Mouse (Mus musculus) MEL (cell line): ENCODE measurements around the gene Klk7. TPM values are rescaled to one million over a fixed set of nuclear protein-coding genes. Genes with fewer than 3 reads are reported as not detected.

Experiments
- DNase-seq: peaks from one replicate; pipeline ENCODE4 v3.0.0; 2011; ENCODE audit warnings: low read depth, low spot score
- H3K27ac ChIP-seq: 2 replicates; pipeline ENCODE4 v1.5.1; 2012; ENCODE audit warnings: low read depth, mild to moderate bottlenecking, control low read depth, low read length, moderate library complexity; ENCODE audit not compliant: control insufficient read depth
- H3K27me3 ChIP-seq, 2 experiments: fragments of 150-350 bp in 1 of 2; sonication (generic) in 1 of 2; 2 replicates each; pipeline ENCODE4 v1.6.1; 2012; ENCODE audit warnings: low read length in 2 of 2, mild to moderate bottlenecking in 2 of 2, improper control_type of control experiment in 1 of 2, moderate library complexity in 1 of 2; ENCODE audit not compliant: insufficient read depth in 2 of 2, control insufficient read depth in 1 of 2
- H3K36me3 ChIP-seq, 2 experiments: 2 replicates each; pipeline ENCODE4 v1.6.1; 2012 to 2014; ENCODE audit warnings: low read length in 2 of 2, improper control_type of control experiment in 1 of 2, inconsistent platforms in 1 of 2, mild to moderate bottlenecking in 1 of 2; ENCODE audit not compliant: insufficient read depth in 2 of 2, control insufficient read depth in 1 of 2
- H3K4me1 ChIP-seq, 2 experiments: fragments of 150-350 bp in 1 of 2; sonication (generic) in 1 of 2; 2 replicates each; pipeline ENCODE4 v1.6.1; 2012; ENCODE audit warnings: low read length in 2 of 2, improper control_type of control experiment in 1 of 2, mild to moderate bottlenecking in 1 of 2; ENCODE audit not compliant: insufficient read depth in 2 of 2, control insufficient read depth in 1 of 2
- H3K4me3 ChIP-seq, 2 experiments: fragments of 150-350 bp in 1 of 2; sonication (generic) in 1 of 2; 2 replicates each; pipeline ENCODE4 v1.5.1; 2012; ENCODE audit warnings: low read depth in 2 of 2, low read length in 2 of 2, mild to moderate bottlenecking in 2 of 2, moderate library complexity in 2 of 2, control low read depth in 1 of 2, improper control_type of control experiment in 1 of 2; ENCODE audit not compliant: control insufficient read depth in 1 of 2, insufficient read depth in 1 of 2
- H3K79me2 ChIP-seq: 2 replicates; pipeline ENCODE4 v1.6.1; 2012; ENCODE audit warnings: mild to moderate bottlenecking, low read length, moderate library complexity; ENCODE audit not compliant: control insufficient read depth, poor library complexity, insufficient read depth
- H3K9ac ChIP-seq: 2 replicates; pipeline ENCODE4 v1.6.1; 2012; ENCODE audit warnings: low read depth, mild to moderate bottlenecking, control low read depth, low read length, moderate library complexity; ENCODE audit not compliant: control insufficient read depth, poor library complexity, severe bottlenecking
- H3K9me3 ChIP-seq: fragments of 150-350 bp; sonication (generic); replicated peaks from 2 replicates; pipeline ENCODE4 v1.6.1; 2012; ENCODE audit warnings: mild to moderate bottlenecking, low read length, improper control_type of control experiment, moderate library complexity; ENCODE audit not compliant: insufficient read depth
- BHLHE40 ChIP-seq: IDR thresholded peaks from 2 replicates; pipeline ENCODE4 v1.6.1; 2012; ENCODE audit warnings: low read depth, mild to moderate bottlenecking, inconsistent platforms, low read length, improper control_type of control experiment, borderline replicate concordance
- CHD2 ChIP-seq: IDR thresholded peaks from 2 replicates; pipeline ENCODE4 v1.6.1; 2011; ENCODE audit warnings: low read length, improper control_type of control experiment
- CTCF ChIP-seq, 3 experiments: IDR thresholded peaks in 2 of 3; conservative IDR thresholded peaks in 1 of 3; 2 replicates each; pipeline ENCODE4 v1.5.1; 2011 to 2012; ENCODE audit warnings: low read length in 3 of 3, low read depth in 2 of 3, mild to moderate bottlenecking in 2 of 3, improper control_type of control experiment in 1 of 3, inconsistent platforms in 1 of 3, mixed read lengths in 1 of 3, moderate library complexity in 1 of 3; ENCODE audit not compliant: control insufficient read depth in 1 of 3, insufficient read depth in 1 of 3, poor library complexity in 1 of 3, severe bottlenecking in 1 of 3
- ETS1 ChIP-seq: IDR thresholded peaks from 2 replicates; pipeline ENCODE4 v1.6.1; 2012; ENCODE audit warnings: low read depth, mild to moderate bottlenecking, inconsistent platforms, low read length, improper control_type of control experiment, moderate library complexity
- JUND ChIP-seq: IDR thresholded peaks from 2 replicates; pipeline ENCODE4 v1.6.1; 2011; ENCODE audit warnings: low read depth, mild to moderate bottlenecking, improper control_type of control experiment, low read length
- MAFK ChIP-seq: IDR thresholded peaks from 2 replicates; pipeline ENCODE4 v1.6.1; 2011; ENCODE audit warnings: low read depth, mild to moderate bottlenecking, low read length, improper control_type of control experiment, borderline replicate concordance
- MAX ChIP-seq: IDR thresholded peaks from 2 replicates; pipeline ENCODE4 v1.6.1; 2011; ENCODE audit warnings: low read length, improper control_type of control experiment
- MAZ ChIP-seq: IDR thresholded peaks from 2 replicates; pipeline ENCODE4 v1.6.1; 2012; ENCODE audit warnings: low read depth, mild to moderate bottlenecking, inconsistent platforms, low read length, improper control_type of control experiment
- MEF2A ChIP-seq: IDR thresholded peaks from 2 replicates; pipeline ENCODE4 v1.6.1; 2014; ENCODE audit warnings: low read depth, mild to moderate bottlenecking, inconsistent platforms, low read length, improper control_type of control experiment; ENCODE audit not compliant: poor library complexity, insufficient replicate concordance, severe bottlenecking; ENCODE audit errors: extremely low read depth
- MYB ChIP-seq: IDR thresholded peaks from 2 replicates; pipeline ENCODE4 v1.6.1; 2011; ENCODE audit warnings: mild to moderate bottlenecking, low read depth, low read length, improper control_type of control experiment
- NRF1 ChIP-seq: IDR thresholded peaks from 2 replicates; pipeline ENCODE4 v1.6.1; 2014; ENCODE audit warnings: low read depth, mild to moderate bottlenecking, inconsistent platforms, low read length, improper control_type of control experiment, moderate library complexity; ENCODE audit not compliant: poor library complexity, insufficient read depth, severe bottlenecking
- POLR2A ChIP-seq, 2 experiments: IDR thresholded peaks; 2 replicates each; pipeline ENCODE4 v1.6.1; 2011 to 2012; ENCODE audit warnings: low read length in 2 of 2, mild to moderate bottlenecking in 2 of 2, control low read depth in 1 of 2, improper control_type of control experiment in 1 of 2, low read depth in 1 of 2, moderate library complexity in 1 of 2; ENCODE audit not compliant: control insufficient read depth in 1 of 2, insufficient read depth in 1 of 2, poor library complexity in 1 of 2
- POLR2AphosphoS2 ChIP-seq: IDR thresholded peaks from 2 replicates; pipeline ENCODE4 v1.6.1; 2011; ENCODE audit warnings: low read length, improper control_type of control experiment
- RAD21 ChIP-seq: IDR thresholded peaks from 2 replicates; pipeline ENCODE4 v1.6.1; 2011; ENCODE audit warnings: mild to moderate bottlenecking, low read depth, low read length, improper control_type of control experiment
- RCOR1 ChIP-seq: IDR thresholded peaks from 2 replicates; pipeline ENCODE4 v1.6.1; 2012; ENCODE audit warnings: low read depth, mild to moderate bottlenecking, inconsistent platforms, low read length, improper control_type of control experiment
- SIN3A ChIP-seq: IDR thresholded peaks from 2 replicates; pipeline ENCODE4 v1.6.1; 2012; ENCODE audit warnings: low read length, improper control_type of control experiment, inconsistent platforms
- USF1 ChIP-seq: IDR thresholded peaks from 2 replicates; pipeline ENCODE4 v1.6.1; 2014; ENCODE audit warnings: low read depth, mild to moderate bottlenecking, inconsistent platforms, low read length, improper control_type of control experiment, moderate library complexity
- ZMIZ1 ChIP-seq: IDR thresholded peaks from 2 replicates; pipeline ENCODE4 v1.6.1; 2012; ENCODE audit warnings: low read depth, mild to moderate bottlenecking, inconsistent platforms, low read length, improper control_type of control experiment, moderate library complexity
- ZNF384 ChIP-seq: IDR thresholded peaks from 2 replicates; pipeline ENCODE4 v1.6.1; 2012; ENCODE audit warnings: low read depth, mild to moderate bottlenecking, inconsistent platforms, low read length, improper control_type of control experiment
- polyA plus RNA-seq, 2 experiments: library from polyadenylated mRNA; stranded (reverse) in 1 of 2; unstranded in 1 of 2; fragments of >175 nt in 1 of 2; fragments of >200 nt in 1 of 2; gene quantifications; 2 replicates each; pipeline versions ENCODE4 v1.2.1 to v1.2.4; 2012; ENCODE audit warnings: low replicate concordance in 2 of 2, low read depth in 1 of 2; ENCODE audit not compliant: insufficient read length in 2 of 2, insufficient read depth in 1 of 2, missing spikeins in 1 of 2
- total RNA-seq: library from RNA; depleted of rRNA; stranded (reverse); fragments of 300-350 nt; gene quantifications from 2 replicates; pipeline ENCODE4 v1.2.3, GENCODE M21; 2012

Klk7 gene
- total and polyA plus RNA-seq, 3 experiments, result not detected

- H3K4me1 ChIP-seq, result no peaks in the 10 kb centered on the region
- H3K4me3 ChIP-seq, result no peak overlapping the region
- no peak overlapping the region for H3K9ac ChIP-seq
- no peaks in the 10 kb centered on the region for H3K9me3 ChIP-seq
- H3K27ac ChIP-seq, result no peak overlapping the region
- no peak for TF ChIP-seq RCOR1
- TF ChIP-seq NRF1, result no peak
- no peak for TF ChIP-seq CHD2
- no peak for TF ChIP-seq MAX
- TF ChIP-seq CTCF (IDR thresholded peaks at IDR 0.05 in 2 of 3, conservative IDR thresholded peaks at IDR 0.05 in 1 of 3; ENCODE audit: control insufficient read depth in 1 of 3, insufficient read depth in 1 of 3, low read depth in 2 of 3, low read length in 3 of 3, poor library complexity in 1 of 3, severe bottlenecking in 1 of 3), result no peak
- no peak for TF ChIP-seq MAZ
- TF ChIP-seq RAD21, result no peak
- no peak for TF ChIP-seq USF1
- no peak for TF ChIP-seq ZNF384
- no peak for TF ChIP-seq POLR2AphosphoS2
- TF ChIP-seq ETS1, result no peak
- no peak for TF ChIP-seq MYB
- no peak for TF ChIP-seq MEF2A
- TF ChIP-seq SIN3A, result no peak
- no peaks in the 10 kb centered on the region for H3K27me3 ChIP-seq
- DNase-seq, result no peak
- no peaks in the 10 kb centered on the region for H3K36me3 ChIP-seq
- H3K79me2 ChIP-seq, result no peaks in the 10 kb centered on the region
Measured at GRCm38 (mm10) chr7:43821581-43821980, 10.5 kb downstream of the Klk7 start.

DNA sequence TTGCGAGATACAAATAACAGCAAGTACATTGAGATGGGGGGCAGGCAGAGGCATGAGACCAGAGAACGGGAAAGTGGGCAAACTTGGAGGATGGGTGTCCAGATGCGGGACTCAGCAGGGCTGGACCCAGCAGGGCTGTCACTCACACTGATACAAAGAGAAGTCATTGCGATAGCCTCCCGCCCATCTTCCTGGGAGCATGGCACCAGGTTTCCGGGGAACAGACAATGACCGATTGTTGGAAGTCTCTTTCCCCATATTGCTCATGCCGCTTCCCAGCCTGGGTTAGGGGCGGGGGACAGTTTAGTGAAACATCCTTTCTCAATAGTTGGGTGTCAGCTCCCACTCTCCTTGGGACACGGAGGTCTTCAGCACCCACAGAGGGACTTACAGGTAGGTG, 13.1 kb downstream of the Klk7 start, which contains the start of gene Klk6:
Klk6 (plus strand) TSS at position 301 of the 400 bp plus-strand sequence.
- Histone ChIP-seq H3K79me2 (no peaks in the 10 kb centered on the region), H3K9me3 (no peaks in the 10 kb centered on the region), H3K4me3 (no peak within 1 kb of the TSS), H3K4me1 (no peaks in the 10 kb centered on the region), H3K9ac (no peak within 1 kb of the TSS), H3K27me3 (no peaks in the 10 kb centered on the region), H3K36me3 (no peaks in the 10 kb centered on the region), H3K27ac (no peak within 1 kb of the TSS)
- no peak for DNase-seq
- TF ChIP-seq POLR2A (IDR thresholded peaks at IDR 0.05; ENCODE audit: control insufficient read depth in 1 of 2, insufficient read depth in 1 of 2, low read depth in 1 of 2, low read length in 2 of 2, poor library complexity in 1 of 2) (no peak), RAD21 (no peak), CHD2 (no peak), JUND (no peak)

- Histone ChIP-seq H3K27me3 (no peaks in the 10 kb centered on the region), H3K4me1 (no peaks in the 10 kb centered on the region), H3K79me2 (no peaks in the 10 kb centered on the region), H3K36me3 (no peaks in the 10 kb centered on the region), H3K4me3 (no peak overlapping the region), H3K9me3 (no peaks in the 10 kb centered on the region), H3K9ac (no peak overlapping the region), H3K27ac (no peak overlapping the region)
- no peak for DNase-seq
- TF ChIP-seq MYB (no peak), BHLHE40 (no peak), CTCF (IDR thresholded peaks at IDR 0.05 in 2 of 3, conservative IDR thresholded peaks at IDR 0.05 in 1 of 3; ENCODE audit: control insufficient read depth in 1 of 3, insufficient read depth in 1 of 3, low read depth in 2 of 3, low read length in 3 of 3, poor library complexity in 1 of 3, severe bottlenecking in 1 of 3) (no peak), ZMIZ1 (no peak), MAFK (no peak)
Measured at GRCm38 (mm10) chr7:43826056-43826455, 15.0 kb downstream of the Klk7 start.
